Mouse (Mus musculus) cerebellum, adult 9-11 months (tissue): Measurements from ENCODE around the gene Cdh4.

ENCODE experiments used
- DNase-seq: peaks from one replicate; pipeline ENCODE4 v3.0.0; 2022

Gene Cdh4

DNA sequence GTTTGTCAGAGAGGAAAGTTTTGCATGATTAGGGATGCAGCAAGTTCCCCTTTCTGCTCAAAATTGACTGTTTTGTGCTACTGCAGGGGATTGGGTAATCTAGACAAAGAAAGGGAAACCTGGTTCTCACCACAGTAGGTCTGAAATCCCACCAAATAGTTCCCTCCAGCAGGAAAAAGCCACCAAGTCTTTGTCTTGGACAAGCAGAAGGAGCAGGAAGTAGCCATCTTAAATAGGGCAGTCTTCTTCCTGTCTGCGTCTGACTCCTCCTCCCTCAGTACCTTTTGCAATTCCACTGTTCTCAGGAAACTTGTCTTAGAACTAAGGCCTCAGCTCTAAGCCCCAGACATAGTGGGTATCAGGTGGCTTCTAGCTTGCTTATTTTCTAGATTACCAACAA lies 360.2 kb downstream of the Cdh4 start:
- no peak for DNase-seq

DNA sequence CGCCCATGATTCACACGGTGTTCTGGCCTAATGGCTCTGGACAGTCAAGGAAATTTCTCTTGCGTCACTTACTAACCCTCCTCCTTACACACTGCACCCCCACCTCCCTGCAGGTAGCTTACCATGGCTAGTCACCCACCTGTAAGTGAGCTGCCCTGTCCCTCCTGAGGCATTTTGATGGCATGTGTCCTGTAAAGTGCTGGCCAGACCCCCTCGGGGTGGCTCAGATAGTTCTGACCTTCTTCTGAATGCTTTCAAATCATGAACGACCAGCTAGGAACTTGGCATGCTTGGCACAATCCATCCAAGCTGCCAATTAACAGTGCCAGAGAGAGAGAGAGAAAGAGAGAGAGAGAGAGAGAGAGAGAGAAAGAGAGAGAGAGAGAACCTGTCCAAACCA lies 368.9 kb downstream of the Cdh4 start:
- DNase-seq = no peak

DNA sequence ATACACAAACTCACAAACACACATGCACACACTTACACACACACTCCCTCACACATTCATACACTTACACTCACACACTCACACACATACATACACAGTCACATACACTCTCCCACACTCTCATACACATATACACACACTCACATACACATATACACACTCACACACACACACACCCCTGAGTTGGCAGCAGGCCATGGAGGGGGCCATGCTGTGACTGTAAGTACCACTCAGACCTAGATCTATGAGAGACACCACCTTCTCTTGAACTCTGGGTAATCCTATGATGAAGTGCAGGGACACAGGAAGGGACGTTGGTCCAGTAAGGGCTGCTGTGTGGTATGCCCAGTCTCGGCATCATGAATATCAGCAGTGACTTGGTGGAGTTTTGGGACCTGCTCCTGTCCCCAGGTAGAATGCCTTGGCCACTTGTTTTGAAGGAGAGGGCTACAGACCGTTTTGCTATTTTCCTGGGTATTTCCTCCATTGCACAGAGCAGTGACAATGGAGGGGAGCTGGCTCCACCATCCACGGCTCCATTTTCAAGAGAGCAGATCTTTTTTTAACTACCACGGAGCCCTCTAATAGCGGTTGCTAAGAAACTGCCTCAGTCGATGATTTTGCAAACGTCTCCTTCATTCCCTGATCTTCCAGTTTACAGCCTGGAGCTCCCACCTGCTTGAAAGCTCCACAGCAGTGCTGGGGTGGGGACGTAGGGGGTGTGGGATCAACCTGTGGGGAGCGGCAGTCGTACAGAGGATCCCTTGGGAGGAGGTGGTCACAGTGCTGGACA lies 371.0 kb downstream of the Cdh4 start:
- no peak for DNase-seq

DNA sequence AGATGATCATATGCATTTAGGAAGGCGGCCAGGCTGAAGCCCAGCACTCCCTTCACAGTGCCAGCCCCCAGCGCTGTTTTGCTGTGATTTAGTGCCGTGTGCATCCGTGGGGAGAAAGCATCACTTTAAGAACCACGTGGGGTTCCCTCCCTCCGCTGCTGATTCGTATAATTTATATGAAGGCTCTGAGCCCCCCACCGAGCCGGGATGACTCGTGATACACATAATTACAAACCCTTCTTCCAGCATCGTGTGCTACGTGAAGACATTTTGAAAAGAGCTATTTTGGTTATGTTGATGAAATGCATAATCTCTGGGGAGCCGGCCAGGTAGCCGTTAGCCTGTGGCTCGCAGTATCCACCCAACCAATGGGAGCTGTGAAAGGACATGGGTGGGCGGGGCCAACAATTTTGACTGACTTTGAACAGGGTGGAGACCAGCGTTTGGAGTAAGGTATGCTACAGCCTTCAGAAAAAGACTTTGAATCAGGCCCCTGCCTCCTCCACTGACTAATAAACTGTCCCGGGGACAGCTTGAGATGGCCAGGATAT lies 382.6 kb downstream of the Cdh4 start:
- DNase-seq = peak; percentile 32

GRCm38 (mm10) chr2:179828968-179829367 lies 386.7 kb downstream of the Cdh4 start:
- peak; percentile 41 for DNase-seq

- DNase-seq = no peak
These were observed 387.7 kb downstream of the Cdh4 start for GRCm38 (mm10) chr2:179829972-179830371.

GRCm38 (mm10) chr2:179834892-179835291 lies 392.7 kb downstream of the Cdh4 start:
- DNase-seq = no peak

- DNase-seq = no peak
These were observed 393.3 kb downstream of the Cdh4 start for GRCm38 (mm10) chr2:179835570-179835969.

GRCm38 (mm10) chr2:179837186-179837585 lies 395.0 kb downstream of the Cdh4 start:
- DNase-seq = no peak

GRCm38 (mm10) chr2:179838036-179838435 lies 395.8 kb downstream of the Cdh4 start:
- DNase-seq = no peak

DNA sequence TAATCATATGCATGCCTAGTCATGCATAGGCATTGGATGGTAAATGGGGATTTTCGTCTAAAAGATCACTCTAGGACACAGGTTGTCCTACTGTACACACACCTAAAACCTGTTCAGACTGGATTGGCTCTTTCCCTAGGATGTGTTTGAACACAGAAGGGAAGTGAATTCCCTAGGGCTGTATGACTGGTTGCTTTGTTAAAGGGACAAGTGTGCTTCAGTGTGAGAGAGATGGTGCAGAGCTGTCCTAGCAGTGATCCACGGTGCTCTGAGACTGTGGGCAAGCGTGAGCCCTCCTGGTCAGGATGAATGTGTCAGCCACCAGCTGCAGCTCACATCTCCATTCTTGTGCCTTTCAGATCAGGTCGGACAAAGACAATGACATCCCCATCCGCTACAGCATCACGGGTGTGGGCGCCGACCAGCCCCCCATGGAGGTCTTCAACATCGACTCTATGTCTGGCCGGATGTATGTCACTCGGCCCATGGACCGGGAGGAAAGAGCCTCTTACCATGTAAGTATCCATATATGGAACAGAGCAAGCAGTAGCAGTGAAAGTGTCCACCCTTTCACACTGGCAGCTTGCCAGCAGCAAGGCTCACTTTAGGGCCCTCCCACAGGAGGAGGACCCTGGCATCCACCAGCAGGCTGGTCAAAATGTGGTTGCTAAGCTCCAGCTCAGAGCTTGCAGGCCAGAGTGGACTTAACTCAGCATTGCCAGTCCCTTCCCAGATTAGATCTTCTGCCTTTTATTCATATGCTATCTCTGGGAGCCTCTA lies 400.6 kb downstream of the Cdh4 start:
- DNase-seq = no peak

GRCm38 (mm10) chr2:179849732-179850131 lies 407.5 kb downstream of the Cdh4 start:
- no peak for DNase-seq

DNA sequence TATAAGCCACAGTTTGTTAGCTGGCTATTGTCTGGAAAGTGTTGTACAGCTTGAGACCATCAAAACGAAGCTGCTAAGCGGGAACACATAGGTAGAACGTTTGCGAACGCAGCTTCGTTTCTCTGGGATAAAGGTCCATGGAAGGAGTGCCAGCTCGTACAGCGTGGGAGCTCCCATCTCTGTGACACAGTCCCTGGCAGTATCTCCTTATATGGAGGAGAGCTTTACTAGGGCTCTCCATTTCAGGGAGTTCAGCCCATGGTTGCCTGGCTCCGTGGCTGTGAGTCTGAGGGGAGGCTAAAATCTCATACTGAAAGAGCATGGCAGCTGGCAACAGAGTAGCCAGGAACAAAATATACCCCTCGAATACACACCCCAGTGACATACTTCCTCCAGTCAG lies 409.9 kb downstream of the Cdh4 start:
- no peak for DNase-seq

DNA sequence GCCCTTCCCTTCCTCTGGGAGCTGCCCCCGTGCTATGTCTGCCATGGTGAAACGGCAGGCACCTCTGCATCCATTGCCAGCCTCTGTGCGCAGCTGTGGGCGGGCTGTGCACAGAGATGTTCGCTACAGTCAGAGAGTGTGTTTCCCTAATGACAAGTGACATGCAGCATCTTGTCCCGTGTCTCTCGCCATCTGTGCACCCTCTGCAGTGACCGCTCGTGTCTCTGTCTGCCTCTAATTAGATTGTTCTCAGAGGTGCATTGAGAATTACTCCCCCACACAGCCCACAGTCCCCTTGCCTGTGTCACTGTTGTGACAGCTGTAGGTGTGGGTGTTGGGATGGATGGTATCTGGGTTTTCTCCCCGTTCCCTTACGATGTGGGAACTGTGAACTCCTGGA lies 410.6 kb downstream of the Cdh4 start:
- DNase-seq = no peak

DNA sequence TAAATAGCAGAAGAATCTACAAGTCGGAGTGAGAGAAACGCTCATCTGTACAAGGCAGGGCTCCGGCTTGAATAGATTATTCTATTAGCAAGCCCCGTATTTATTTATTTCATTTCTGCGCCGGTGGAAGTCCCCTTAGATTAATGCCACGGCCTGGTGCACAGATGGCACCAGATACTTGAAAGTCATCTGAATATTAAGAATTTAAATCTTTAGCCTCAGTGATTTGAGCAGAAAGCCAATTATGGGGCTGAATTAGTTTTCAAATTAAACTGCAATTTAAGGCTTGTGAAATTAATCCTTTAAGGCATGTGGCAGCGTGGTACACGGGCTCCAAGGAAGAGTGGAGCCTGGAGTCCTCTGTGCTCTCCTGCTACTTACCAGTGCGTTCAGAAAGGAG lies 411.7 kb downstream of the Cdh4 start:
- no peak for DNase-seq

GRCm38 (mm10) chr2:179857086-179857485 lies 414.9 kb downstream of the Cdh4 start:
- DNase-seq = no peak

GRCm38 (mm10) chr2:179862676-179863075 lies 420.4 kb downstream of the Cdh4 start:
- no peak for DNase-seq

GRCm38 (mm10) chr2:179863266-179863665 lies 421.0 kb downstream of the Cdh4 start:
- DNase-seq = no peak

- DNase-seq = no peak
These were observed 422.9 kb downstream of the Cdh4 start for GRCm38 (mm10) chr2:179865097-179865496.

DNA sequence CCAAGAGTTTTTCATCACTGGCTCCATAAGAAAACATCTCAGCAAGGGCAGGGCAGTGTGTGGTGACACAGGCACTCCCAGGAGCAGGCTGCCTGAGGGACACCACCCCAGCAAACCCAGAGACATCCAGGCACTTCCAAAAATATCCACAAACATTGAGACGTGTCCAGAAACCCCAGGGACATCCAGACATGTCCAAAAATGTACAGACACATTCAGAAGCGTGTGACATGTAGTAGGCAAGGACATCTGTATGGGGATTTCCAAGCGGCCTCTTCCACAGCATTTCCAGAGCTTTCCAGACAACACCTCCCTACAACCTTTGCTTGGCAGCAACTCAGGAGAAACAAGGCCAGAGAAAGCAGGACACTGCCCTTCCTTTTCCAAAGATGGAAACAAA lies 425.4 kb downstream of the Cdh4 start:
- DNase-seq = no peak

- DNase-seq = no peak
These were observed 427.6 kb downstream of the Cdh4 start for GRCm38 (mm10) chr2:179869871-179870270.

DNA sequence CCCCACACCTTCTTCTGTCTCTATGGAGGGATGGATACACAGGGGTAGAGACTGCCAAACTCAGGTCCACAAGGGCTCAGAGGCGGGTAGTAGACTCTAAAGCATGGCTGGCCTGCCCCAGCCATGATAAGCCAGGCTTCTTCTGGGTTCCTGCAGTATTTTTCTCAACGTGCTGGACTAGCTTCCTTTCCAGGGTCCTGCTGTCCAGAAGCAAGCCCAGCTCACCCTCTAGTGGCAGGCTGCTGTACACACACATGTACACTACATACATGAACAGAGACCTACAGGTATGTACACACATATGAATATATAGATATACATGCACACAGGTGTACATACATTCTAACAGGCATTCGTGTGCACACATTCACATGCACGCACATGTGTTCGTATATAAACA lies 430.5 kb downstream of the Cdh4 start:
- no peak for DNase-seq

DNA sequence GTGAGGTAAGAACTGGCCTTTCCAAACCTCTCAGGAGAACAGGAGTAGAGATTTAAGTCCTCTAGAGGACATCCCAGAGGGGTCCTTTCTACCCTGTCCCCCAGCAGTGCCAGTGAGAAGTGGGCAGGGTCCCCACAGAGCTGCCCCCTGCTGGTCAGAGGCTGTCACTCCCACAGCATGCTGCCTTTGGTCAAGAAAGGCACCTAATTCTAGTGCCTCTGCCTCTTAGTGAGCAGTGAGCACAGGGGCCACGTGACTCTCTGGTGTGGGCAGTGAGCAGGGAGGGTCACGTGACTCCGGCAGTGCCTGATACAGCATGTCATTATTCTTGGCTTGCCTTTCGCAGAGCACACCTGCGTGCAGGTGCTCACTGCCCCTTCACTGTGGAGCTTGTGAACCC lies 431.1 kb downstream of the Cdh4 start:
- DNase-seq = no peak

GRCm38 (mm10) chr2:179875147-179875546 lies 432.9 kb downstream of the Cdh4 start:
- DNase-seq = peak; percentile 61
